Mouse (Mus musculus) left cerebral cortex, adult 8-10 months (tissue): ENCODE data around the gene Impdh2. TPM values are rescaled to one million over a fixed set of nuclear protein-coding genes. Genes with fewer than 3 reads are reported as not detected.

Experiments used
- DNase-seq, 2 experiments: peaks; one replicate each; pipeline ENCODE4 v3.0.0; 2022; ENCODE audit warnings: low spot score in 2 of 2
- total RNA-seq, 4 experiments: library from RNA; stranded (reverse); gene quantifications; 2 replicates each; pipeline ENCODE4 v1.2.4; 2022

The Impdh2 gene
- total RNA-seq, 4 experiments from 2014 or later: 43.7 to 54.7 (median 50.7) TPM

DNA sequence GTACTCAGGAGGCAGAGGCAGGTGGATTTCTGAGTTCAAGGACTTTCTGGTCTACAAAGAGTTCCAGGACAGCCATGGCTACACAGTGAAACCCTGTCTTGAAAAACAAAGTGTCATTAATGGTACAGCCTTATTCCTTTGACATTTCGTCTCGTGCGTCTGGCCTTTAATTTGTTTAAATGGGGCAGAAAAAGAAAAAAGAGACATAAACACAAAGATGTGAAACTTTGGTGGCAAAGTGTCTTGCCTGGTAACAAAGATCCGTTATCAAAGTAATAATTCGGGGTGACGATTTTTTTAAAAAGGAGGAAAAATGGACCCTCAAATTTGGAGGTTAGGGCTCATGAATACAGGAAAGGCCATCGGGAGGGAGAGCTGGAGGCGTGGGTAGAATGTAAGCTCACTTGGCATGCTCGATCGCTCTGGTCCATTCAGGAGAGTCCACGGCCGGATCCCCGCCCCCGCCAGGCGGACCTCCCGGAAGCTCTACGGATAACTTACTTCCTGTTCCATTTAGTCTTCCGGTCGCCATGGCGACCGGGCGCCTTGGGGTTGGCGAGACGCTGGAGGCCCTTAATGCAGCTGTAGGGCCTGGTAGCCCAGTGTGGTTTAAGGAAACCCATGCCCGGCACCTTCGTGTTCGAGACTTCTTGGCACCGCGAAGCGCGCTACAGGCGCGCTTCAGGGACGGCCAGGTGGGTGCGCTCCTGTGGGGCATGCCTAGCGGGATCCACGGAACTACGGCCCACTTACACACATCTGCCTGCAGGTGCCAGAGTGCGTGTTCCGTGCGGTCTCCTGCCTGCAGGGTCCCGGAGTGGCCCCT is 9.5 kb downstream of the Impdh2 start, which contains the start of gene Dalrd3:
Dalrd3 (plus strand) TSS at position 506 of the 826 bp plus-strand sequence.
- peak; percentile 67 to 96 for DNase-seq

DNA sequence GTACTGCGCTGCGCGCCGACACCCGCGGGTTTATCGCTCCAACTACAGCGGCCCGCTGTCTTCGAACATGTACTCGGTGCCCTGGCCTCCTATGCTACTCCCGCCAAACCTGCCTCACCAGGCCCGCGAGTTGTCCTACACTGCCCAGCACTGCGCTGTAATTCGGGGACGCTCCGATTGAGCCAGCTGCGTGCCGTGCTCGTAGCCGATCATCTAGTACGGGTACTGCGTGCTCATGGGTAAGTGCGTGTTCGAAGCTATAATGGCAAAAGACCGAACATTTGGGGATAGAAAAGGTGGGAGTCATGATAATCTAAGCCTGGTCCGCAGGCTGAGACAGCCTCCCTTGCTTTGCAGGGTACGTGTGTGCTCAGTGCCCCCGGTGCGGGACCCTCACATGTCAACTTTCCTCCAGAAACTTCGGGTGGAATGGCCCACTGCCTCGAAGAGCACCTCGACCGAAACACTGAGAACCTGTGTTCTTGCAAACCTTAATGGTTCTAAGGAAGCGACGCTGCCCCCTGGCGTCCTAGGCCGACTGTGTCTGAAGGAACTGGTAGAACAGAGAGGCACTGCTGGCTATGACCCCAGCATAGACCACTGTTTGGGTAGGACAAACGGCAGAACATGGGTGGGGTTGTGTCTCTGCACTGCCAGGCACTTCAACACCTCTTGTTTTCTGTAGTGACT is 10.3 kb downstream of the Impdh2 start:
- peak; percentile 65 to 66 for DNase-seq

DNA sequence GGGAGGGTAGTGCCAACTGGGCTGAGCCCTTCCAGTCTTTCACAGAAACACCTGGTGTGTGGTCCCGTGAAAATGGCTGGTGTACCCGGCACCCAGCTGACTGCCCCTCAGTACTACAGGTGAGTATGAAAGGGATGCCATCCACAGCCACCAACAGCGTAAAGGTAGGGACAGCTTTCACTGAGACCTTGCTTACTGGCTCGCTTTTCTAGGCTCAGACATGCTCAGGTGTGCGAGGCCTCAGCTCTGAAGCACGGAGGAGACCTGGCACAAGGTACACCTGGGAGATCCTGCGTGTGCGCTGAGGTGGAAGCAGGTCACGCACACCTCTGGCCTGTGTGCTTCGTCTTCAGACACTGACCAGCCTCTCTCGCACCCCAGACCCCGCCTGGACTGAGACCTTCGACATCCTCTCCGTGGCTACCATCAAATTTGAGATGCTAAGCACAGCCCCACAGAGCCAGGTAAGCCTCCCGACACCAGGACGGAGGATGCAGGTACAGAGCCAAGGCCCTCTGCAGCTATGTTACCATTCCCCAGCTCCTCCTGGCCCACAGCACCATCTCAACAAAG is 11.4 kb downstream of the Impdh2 start:
- DNase-seq: no peak

DNA sequence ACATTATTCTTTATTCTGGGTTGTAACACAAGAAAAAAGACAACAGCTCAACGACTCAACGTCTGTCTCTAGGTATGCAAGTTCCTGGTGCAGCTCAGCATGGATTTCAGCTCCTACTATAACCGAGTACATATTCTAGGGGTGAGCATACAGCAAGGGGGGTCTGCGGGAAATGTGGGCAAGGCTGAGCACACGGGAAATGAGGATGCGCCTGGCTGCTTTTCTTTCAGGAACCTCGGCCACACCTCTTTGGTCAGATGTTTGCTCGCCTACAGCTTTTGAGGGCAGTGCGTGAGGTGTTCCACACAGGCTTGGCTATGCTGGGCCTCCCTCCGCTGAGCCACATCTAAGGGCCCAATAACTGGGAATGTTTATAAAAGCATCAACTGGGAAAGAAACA is 12.2 kb downstream of the Impdh2 start:
- DNase-seq: peak in 1 of 2 experiments; percentile 5

DNA sequence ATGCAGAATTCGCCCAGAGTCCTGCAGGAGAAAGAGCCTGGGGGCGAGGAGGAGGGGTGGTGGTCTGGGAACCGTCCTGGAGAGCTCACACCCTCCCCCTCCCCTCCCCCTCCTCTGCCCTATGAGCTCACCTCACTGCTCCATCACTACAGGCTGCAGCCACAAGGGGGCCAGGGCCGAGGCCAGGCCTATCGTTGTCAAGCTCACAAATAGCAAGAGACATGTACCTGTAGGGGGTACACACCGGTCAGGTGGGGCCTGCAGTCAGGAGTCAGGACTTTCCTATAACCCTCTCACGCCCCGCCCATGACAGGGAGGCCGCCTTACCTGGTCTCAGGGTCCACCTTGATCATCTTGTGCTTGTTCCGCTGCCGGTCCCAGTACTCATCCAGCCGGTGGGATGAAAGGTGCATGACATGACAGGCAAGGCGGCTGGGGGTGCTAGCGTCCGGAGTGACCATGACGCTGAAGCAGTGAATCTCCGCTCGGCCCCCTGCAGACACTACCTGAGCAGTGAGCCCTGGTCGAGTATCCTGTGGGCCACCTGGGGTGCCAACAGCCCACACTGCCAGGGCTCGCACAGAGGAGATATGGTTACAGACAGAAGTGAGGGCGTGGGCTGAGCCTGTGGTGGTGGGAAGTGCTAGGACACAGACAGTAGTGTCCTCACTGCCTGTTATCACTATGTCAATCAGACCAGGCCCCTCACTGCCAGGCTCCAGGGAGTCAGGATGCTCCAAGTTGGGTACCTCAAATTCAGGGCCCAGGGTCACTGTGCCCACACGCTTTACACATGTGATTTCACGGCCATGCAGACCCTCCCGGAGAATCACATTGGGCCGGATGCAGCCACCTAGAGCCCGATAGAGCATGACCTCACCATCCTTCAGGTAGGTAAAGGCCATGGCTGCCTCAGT is 13.9 kb downstream of the Impdh2 start:
- no peak for DNase-seq

DNA sequence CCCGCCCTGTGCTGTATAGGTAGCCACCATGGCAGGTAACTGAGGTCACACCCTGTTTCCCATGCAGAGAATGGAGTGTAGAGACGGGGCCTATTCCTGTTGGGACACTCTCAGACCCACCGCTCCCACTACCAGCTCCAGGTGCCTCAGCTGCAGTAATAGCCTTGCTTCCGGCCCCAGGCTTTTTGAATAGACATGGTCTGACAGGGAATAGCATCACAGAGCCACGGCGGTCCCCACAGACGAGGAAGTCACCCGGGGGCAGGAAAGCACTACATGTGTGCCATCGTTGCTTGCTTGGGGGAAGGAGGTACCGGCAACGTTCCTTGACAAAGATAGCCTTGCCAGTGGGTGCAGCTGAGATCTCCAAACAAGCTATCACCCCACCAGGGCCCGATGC is 14.8 kb downstream of the Impdh2 start:
- DNase-seq: no peak

DNA sequence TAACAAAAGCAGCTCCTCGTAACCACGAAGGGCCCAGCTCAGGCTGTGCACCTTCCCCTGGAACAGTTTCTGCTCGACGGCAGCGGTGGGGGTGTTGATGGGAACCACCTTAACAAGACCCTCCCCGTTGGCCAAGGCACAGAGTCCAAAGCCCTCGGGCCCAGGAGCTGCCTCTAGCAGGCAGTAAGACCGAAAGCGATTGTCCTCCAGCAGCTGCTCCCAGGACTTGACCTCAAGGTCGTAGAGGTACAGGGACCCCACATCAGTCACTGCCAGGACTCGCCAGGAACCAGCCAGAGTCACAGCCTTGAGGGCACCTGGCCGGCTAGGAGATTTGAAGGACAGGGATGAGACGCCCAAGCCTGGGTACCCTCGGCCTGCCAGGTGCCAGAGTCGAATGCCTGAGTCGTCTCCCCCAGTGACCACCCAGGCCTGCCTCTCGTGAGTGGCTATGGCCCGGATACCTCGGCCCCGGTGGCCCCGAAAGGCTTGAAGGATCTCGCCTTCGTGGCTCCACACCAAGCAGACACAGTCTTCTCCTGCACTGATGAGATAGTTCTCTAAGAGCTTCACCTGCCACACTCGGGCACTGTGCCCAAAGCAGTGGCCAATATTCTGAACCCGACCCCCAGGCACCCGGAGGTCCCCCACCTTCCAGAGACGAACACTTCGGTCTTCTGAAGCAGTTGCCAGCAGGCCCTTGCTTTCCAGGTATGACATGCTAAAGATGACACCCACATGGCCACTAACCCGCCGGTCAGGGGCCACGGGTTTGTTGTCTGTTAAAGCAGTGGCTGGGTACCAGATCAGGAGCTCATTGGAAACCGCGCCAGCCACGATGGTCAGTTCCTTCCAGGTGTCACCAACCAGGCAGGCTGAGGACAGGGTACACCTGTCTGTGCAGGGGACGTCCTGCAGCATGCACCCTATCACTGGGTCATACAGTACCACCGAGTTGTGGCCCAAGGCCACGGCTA is 15.5 kb downstream of the Impdh2 start:
- no peak for DNase-seq

DNA sequence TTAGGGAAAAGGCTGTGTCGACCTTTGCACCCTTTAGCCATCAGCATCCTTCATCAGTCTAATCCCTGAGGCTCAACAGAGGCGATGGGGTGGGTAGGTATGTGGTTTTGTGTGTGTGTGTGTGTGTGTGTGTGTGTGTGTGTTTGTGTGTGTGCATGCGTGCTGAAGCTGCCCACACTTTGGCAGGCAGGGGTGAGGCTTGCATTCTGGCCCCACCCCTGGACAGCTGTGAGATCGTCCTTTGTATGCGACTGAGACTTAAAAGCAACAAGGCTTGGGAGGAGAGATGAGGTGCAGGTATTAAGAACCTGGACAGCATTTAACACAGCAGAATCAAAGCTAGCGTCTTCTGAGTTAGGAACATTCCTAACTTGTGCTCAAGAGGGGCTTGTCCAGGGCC is 16.9 kb downstream of the Impdh2 start:
- no peak for DNase-seq

DNA sequence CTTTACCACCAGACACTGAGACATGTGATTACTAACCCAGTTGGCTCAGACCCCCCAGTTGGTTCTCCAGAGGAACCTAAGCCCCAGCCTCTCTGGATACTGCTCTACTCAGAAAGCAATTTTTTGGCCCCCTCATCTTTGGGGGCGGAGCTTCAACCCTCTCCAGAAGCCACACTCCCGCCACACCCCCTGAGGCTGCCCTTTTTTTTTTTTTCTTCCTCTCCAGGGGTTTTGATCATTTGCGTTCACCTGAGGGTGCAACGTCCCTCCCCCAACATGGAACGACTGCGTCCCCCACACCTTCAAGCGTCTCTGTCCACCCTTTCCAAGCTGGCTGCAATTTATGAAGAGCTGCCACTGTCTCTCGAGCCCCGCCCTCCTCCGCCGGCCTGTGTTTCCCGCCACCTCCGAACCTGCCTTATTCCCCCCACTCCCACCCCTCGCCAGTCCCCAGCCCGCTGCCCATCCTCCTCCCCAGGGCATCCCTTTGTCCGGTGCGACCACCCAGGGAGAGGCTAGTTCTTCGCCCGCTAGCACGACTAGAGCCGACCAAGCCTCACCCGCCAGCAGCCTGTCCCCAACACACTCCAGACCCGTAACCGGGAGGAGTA is 18.0 kb downstream of the Impdh2 start:
- DNase-seq: no peak

DNA sequence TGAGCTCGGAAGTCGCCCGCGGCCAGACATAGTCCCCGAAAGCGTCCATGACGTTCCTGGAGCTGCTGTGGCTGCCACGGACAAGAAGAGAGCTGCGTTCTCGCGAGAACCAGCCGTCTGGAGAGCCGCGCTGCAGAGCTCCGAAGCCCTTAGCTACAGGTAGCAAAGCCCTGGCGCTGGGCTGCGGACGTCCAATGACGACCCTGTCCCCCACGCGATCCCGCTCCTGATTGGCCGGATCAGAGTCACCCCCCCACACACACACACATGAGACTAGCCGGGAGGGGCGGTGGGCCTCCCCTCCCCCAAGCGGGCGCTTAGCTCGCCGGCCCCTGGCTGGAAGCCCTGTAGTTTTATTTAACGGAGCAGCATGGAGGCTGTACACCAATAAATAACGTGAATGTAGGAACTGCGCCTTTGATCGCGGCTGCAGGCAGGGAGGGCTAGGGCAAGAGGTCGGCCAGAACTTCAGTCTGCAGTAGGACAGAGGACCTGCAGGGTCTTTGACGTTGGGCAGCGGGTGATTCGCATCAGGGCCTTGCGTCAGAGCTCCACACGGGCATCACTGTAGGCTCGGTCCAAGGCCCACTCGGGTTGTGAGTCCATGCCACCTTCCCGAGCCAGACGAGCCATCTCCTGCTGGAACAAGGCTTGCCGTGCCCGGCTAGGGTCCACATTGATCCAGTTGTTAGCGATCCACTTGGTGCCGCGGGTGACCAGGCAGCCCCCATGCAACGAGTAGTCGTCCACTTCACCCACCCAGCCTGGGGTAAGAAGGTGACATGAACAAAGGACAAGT is 18.7 kb downstream of the Impdh2 start, which contains the start of gene Wdr6:
Wdr6 (minus strand) TSS at position 195 of the 799 bp plus-strand sequence.
- peak; percentile 62 to 95 for DNase-seq

DNA sequence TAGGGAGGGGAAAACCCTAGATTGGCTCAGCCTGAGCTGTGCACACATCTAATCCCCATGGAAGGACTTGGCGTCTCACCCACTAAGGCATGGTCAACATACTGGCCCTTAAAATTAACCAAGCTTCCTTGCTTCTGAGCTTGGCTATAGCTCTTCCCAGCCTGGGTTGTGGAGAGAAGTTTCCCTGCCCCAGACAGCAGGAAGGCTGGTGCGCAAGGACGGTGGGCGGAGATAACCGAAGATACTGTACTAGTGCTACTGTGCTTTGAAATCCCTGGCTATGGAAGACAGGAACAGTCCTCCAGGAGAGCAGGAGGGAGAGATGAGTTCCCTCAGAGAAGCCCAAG is 19.2 kb downstream of the Impdh2 start:
- DNase-seq: no peak

DNA sequence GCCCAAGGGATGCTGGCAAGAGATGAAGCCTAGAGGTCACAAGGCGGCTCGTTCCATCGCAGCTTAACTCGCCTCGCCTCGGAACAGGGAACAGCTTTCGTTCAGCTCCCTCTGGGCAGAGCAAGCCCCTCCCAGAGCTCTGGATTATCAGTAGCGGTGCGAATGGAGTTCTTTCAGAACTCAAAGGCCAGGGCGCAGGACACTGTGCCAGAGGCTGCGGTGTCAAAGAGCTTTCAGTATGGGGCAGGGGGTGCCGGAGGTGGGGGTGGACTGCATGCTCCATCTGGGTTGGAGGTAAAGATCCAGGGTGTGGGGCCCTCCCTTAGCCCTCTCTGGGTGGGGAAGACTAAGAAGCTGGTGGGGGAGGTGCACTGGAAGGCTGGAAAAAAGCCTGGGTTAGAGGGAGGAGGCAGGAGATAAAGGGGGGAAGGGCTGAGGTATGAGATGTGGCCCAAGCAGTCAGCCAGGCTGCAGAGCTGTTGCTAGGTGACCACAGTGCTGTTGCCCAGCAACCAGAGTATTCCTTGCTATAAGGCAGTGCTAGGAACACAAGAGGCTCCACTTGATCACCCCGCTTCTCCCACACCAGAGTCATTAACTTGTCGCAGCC is 27.6 kb downstream of the Impdh2 start:
- DNase-seq: peak in 1 of 2 experiments; percentile 96

DNA sequence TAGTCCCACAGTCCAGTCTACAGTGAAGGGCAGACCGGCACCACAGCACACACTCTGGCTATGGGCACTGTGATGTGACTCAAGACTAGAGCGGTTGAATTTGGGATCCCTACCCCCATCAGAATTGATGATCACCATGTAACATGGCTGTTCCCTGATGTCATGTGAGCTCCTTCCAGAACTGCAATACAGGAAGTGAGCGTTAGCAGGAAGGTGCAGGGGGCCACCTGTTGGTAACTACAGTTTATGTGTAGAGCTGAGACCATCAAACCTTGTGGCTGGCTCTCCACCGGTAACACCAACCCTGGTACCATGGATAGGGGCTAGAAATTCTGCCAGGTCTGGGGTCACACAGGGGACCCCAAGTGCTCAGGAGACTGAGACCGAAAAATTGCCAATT is 29.1 kb downstream of the Impdh2 start:
- DNase-seq: no peak

DNA sequence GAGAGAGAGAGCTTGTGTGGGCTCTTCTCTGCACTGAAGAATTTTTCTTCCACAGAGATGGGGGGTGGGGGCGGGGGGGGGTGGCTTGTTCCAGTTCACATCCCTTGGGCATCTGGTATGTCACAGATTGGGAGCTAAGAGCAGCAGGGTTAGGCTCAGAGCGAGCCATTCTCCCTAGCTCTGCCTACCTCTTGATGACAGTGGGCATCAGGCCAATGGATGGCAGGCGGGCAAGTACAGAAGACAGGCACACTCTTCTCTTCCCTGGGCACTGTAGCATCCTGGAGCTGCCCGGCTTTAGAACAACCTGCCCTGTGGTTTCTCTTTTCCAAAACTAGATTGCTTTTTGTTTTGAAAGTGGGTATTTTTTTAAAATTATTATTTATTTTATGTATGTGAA is 31.4 kb downstream of the Impdh2 start:
- no peak for DNase-seq

DNA sequence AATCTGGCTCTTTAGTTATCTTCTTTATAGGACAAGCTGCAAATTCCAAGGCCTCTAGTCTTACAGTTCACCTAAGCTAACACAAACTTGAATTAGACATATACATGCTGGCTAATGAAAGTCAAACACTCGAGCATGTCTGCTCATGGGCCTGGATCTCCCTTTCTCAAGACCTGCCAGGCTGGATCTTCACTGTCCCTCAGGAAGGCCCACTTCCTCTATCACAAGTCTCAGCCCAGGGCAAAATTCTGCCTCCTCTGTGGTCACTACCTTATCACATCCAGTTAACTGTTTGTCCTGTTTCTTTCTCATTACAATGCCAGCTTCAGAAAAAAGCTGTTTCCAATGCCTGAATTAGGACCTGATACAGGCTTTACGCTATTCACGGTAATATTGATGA is 34.3 kb downstream of the Impdh2 start:
- DNase-seq: no peak

DNA sequence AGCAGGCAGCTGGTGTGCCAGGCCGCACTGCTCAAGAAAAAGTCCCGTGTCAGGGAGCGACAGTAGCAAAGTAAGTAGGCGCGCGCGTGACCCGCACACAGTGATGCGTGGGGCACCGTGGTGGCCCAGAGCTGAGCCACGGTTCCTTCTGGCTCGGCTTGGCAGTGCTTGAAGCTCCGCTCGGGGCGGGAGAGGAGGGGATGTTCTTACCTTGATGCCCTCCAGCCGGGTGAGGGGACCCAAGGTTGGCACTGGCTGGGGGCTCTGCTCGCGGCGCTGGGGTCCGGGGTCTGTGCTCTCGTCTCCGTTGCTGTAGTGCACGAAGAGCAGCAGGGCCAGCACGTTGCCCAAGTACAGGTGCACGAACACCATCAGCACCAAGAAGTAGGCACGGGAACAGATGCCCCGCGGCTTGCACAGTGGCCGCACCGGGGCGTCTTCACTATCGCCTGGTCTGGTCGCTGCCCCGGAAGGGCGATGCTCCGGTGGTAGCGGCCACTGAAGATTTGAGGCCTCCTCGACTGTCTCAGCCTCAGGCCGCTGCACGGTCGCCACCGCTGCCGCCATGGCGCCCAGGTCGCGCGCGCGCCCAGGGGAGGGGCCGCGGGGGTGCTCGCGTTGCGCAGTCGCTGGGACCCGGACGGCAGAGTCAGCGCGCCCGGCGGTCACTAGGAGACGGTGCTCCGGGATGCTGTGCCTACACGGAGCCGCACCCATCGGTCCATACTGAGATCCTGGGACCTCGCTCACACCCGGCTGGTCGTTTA is 37.1 kb downstream of the Impdh2 start, which contains the start of gene P4htm:
P4htm (minus strand) TSS at position 670 of the 767 bp plus-strand sequence.
- DNase-seq: peak; percentile 72 to 77

DNA sequence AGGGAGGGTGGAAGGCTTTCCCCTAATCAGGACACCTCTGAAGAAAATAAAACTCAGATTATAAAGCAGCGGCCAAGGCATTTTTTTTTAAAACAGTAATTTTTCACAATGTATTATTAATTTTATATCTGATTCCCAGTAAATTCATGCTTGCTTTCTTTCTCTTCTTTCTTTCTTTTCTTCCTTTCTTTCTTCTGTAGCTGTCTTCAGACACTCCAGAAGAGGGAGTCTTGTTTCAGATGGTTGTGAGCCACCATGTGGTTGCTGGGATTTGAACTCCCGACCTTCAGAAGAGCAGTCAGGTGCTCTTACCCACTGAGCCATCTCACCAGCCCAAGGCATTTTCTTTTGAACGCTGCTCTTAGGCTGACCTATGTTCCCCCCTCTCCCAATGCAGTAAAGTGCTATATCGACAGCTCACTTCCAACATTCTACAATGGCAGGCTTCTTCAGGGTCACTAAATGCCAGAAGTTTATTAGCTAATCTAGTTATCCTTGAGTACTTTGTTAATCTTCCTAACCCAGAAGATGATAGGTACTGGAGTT is 39.0 kb downstream of the Impdh2 start:
- DNase-seq: no peak
